In genomic region chr9:120349145-120349544, GRCm38 (mm10) we compare ENCODE assay signal across 11 mouse cellular contexts. TPM values are rescaled to one million over a fixed set of nuclear protein-coding genes. Genes with fewer than 3 reads are reported as not detected.
DNase-seq lines count a peak whose midpoint lies in the region; ATAC-seq and TF ChIP-seq lines count a peak whose summit lies in the region.
"Had no signal": no experiment of that assay in that cellular context is flagged by ENCODE, and none has a peak within 500 bp of the region (broad histone marks: within the 10 kb centered on the region; RNA-seq: fewer than 3 reads in every experiment).

No protein-coding gene starts in this region.

- H3K27ac ChIP-seq in intestine, embryonic 15.5 days: peak overlapping the region; percentile 40; the same call in 1 of the 2 replicates
- no peak overlapping the region for H3K27ac ChIP-seq in intestine, embryonic 16.5 days (ENCODE audit: low read length)
- peak overlapping the region; percentile 16; the same call in 1 of the 2 replicates for H3K27ac ChIP-seq in forebrain, embryonic 14.5 days (ENCODE audit: low read depth, low read length)
- peak overlapping the region; percentile 33; the same call in 1 of the 2 replicates for H3K27ac ChIP-seq in hindbrain, embryonic 14.5 days
- H3K27ac ChIP-seq: embryonic facial prominence, embryonic 12.5 days; lung, embryonic 15.5 days had no signal

- no peak overlapping the region for H3K4me2 ChIP-seq in intestine, embryonic 15.5 days (replicated peaks)
- H3K4me2 ChIP-seq in intestine, embryonic 16.5 days (ENCODE audit: low read depth, low read length): no peak overlapping the region
- H3K4me2 ChIP-seq in forebrain, embryonic 14.5 days (ENCODE audit: low read length): no peak overlapping the region
- no peak overlapping the region for H3K4me2 ChIP-seq in hindbrain, embryonic 14.5 days (replicated peaks)
- H3K4me2 ChIP-seq: embryonic facial prominence, embryonic 12.5 days; lung, embryonic 15.5 days had no signal

- no peaks in the 10 kb centered on the region for H3K36me3 ChIP-seq in intestine, embryonic 15.5 days
- H3K36me3 ChIP-seq in intestine, embryonic 16.5 days (ENCODE audit: control insufficient read depth, insufficient read depth, low read length): no peaks in the 10 kb centered on the region
- no peaks in the 10 kb centered on the region for H3K36me3 ChIP-seq in forebrain, embryonic 14.5 days (ENCODE audit: control insufficient read depth, insufficient read depth, low read length)
- no peaks in the 10 kb centered on the region for H3K36me3 ChIP-seq in hindbrain, embryonic 14.5 days (replicated peaks; ENCODE audit: control insufficient read depth, insufficient read depth)
- H3K36me3 ChIP-seq: embryonic facial prominence, embryonic 12.5 days; G1E; lung, embryonic 15.5 days had no signal

- H3K9ac ChIP-seq in intestine, embryonic 15.5 days: no peak overlapping the region
- no peak overlapping the region for H3K9ac ChIP-seq in intestine, embryonic 16.5 days (ENCODE audit: low read depth, low read length)
- H3K9ac ChIP-seq in forebrain, embryonic 14.5 days (ENCODE audit: low read length): no peak overlapping the region
- H3K9ac ChIP-seq in hindbrain, embryonic 14.5 days: no peak overlapping the region
- H3K9ac ChIP-seq: embryonic facial prominence, embryonic 12.5 days; lung, embryonic 15.5 days had no signal

- TF ChIP-seq POLR2A in brain, embryonic 14.5 days (IDR thresholded peaks at IDR 0.05; ENCODE audit: borderline replicate concordance, extremely low read depth, insufficient read depth, insufficient read length, poor library complexity, severe bottlenecking): no peak

- ATAC-seq in intestine, embryonic 15.5 days: 0 out of 2 replicates have a peak, but pooled peaks have one; percentile 14
- no peak; the same call in 1 of the 2 replicates for ATAC-seq in intestine, embryonic 16.5 days
- ATAC-seq in forebrain, embryonic 14.5 days: peak; percentile 81
- ATAC-seq in hindbrain, embryonic 14.5 days (ENCODE audit: low FRiP score): peak; percentile 87
- ATAC-seq in activated CD4-positive, CD25-positive, alpha-beta regulatory T cell, adult 4 months: no peak

- 66% methylated on average over 4 of the region's 4 CpGs for WGBS in intestine, embryonic 15.5 days
- 58% methylated on average over 4 of the region's 4 CpGs for WGBS in intestine, embryonic 16.5 days
- WGBS in forebrain, embryonic 14.5 days: 12% methylated on average over 4 of the region's 4 CpGs
- WGBS in hindbrain, embryonic 14.5 days: 38% methylated on average over 4 of the region's 4 CpGs

- H3K4me3 ChIP-seq in intestine, embryonic 15.5 days (replicated peaks): no peak overlapping the region
- H3K4me3 ChIP-seq in intestine, embryonic 16.5 days (ENCODE audit: low read length): no peak overlapping the region
- H3K4me3 ChIP-seq in forebrain, embryonic 14.5 days (ENCODE audit: low read depth, low read length): no peak overlapping the region
- H3K4me3 ChIP-seq in hindbrain, embryonic 14.5 days (replicated peaks; ENCODE audit: low read length): no peak overlapping the region
- H3K4me3 ChIP-seq: embryonic facial prominence, embryonic 12.5 days; lung, embryonic 15.5 days had no signal

- H3K9me3 ChIP-seq in intestine, embryonic 15.5 days: no peaks in the 10 kb centered on the region
- peaks cover 3% of the 10 kb centered on the region; the same call in 1 of the 2 replicates for H3K9me3 ChIP-seq in intestine, embryonic 16.5 days (ENCODE audit: control insufficient read depth, low read length)
- peaks cover 4% of the 10 kb centered on the region; the same call in 1 of the 2 replicates for H3K9me3 ChIP-seq in forebrain, embryonic 14.5 days (replicated peaks; ENCODE audit: control insufficient read depth, low read length)
- H3K9me3 ChIP-seq in hindbrain, embryonic 14.5 days (ENCODE audit: control insufficient read depth, low read length): no peaks in the 10 kb centered on the region
- H3K9me3 ChIP-seq: embryonic facial prominence, embryonic 12.5 days; G1E; lung, embryonic 15.5 days had no signal

- H3K4me1 ChIP-seq in intestine, embryonic 15.5 days (replicated peaks): peaks cover 28% of the 10 kb centered on the region
- peaks cover 23% of the 10 kb centered on the region for H3K4me1 ChIP-seq in intestine, embryonic 16.5 days (ENCODE audit: control insufficient read depth, insufficient read depth, low read length)
- H3K4me1 ChIP-seq in forebrain, embryonic 14.5 days (ENCODE audit: control insufficient read depth, insufficient read depth, low read length): peaks cover 4% of the 10 kb centered on the region
- peaks cover 24% of the 10 kb centered on the region for H3K4me1 ChIP-seq in hindbrain, embryonic 14.5 days (replicated peaks; ENCODE audit: control insufficient read depth, insufficient read depth, low read length)

- H3K27me3 ChIP-seq in intestine, embryonic 15.5 days (replicated peaks): no peaks in the 10 kb centered on the region
- no peaks in the 10 kb centered on the region for H3K27me3 ChIP-seq in intestine, embryonic 16.5 days (replicated peaks; ENCODE audit: control insufficient read depth, insufficient read depth, low read length)
- no peaks in the 10 kb centered on the region for H3K27me3 ChIP-seq in forebrain, embryonic 14.5 days (replicated peaks; ENCODE audit: control insufficient read depth, insufficient read depth, low read length)
- H3K27me3 ChIP-seq in hindbrain, embryonic 14.5 days (ENCODE audit: control insufficient read depth, insufficient read depth, low read length): no peaks in the 10 kb centered on the region
- H3K27me3 ChIP-seq: embryonic facial prominence, embryonic 12.5 days; lung, embryonic 15.5 days had no signal

- DNase-seq in brain, embryonic 14.5 days (ENCODE audit: low read depth): peak; percentile 90
- DNase-seq in forebrain, embryonic 14.5 days (ENCODE audit: low spot score): peak; percentile 78
- DNase-seq in hindbrain, embryonic 14.5 days (ENCODE audit: low spot score): peak; percentile 66
- peak; percentile 51 for DNase-seq in lung, postnatal 10 days
- no peak for DNase-seq in embryo, embryonic 10 days (ENCODE audit: low spot score)

- TF ChIP-seq CTCF in brain, embryonic 14.5 days (IDR thresholded peaks at IDR 0.05; ENCODE audit: borderline replicate concordance, extremely low read depth, insufficient read depth, insufficient read length): no peak

RNA-seq across cellular contexts. Expression of gene Myrip, which starts 47.8 kb away (rescaled TPM):
- polyA plus RNA-seq in intestine, embryonic 15.5 days (2015; fragmentation: Nextera tagmentation; extraction: Ambion mirVana): 0.89 and 1.3 TPM in 2 replicates
- 0.87 and 0.94 TPM in 2 replicates for polyA plus RNA-seq in intestine, embryonic 16.5 days (2015; fragmentation: Nextera tagmentation; extraction: Ambion mirVana)
- polyA plus RNA-seq in brain, embryonic 14.5 days (2012; rRNA removed): 3.9 and 8.0 TPM in 2 replicates
- polyA plus RNA-seq in forebrain, embryonic 14.5 days (2014; fragmentation: Nextera tagmentation; extraction: Ambion mirVana): 0.89 and 1.3 TPM in 2 replicates
- polyA plus RNA-seq in hindbrain, embryonic 14.5 days (2014; fragmentation: Nextera tagmentation; extraction: Ambion mirVana): 7.7 and 8.7 TPM in 2 replicates
- not detected for polyA plus RNA-seq in activated CD4-positive, CD25-positive, alpha-beta regulatory T cell, adult 4 months (2017; shearing (Covaris generic))
- polyA plus RNA-seq: G1E had no signal

Comparison
In these comparisons a context has a peak if more than half of its experiments do, and no peak if none do; other contexts are left out.
1. ATAC-seq: peak in intestine, embryonic 15.5 days (single experiment), forebrain, embryonic 14.5 days (single experiment) and hindbrain, embryonic 14.5 days (single experiment); none in intestine, embryonic 16.5 days (single experiment) and activated CD4-positive, CD25-positive, alpha-beta regulatory T cell, adult 4 months (single experiment).